Mouse (Mus musculus) urinary bladder, postnatal 14 days (tissue): ENCODE measurements around the gene Runx1.

Experiments used
- DNase-seq: peaks from one replicate; pipeline ENCODE4 v3.0.0; 2021; ENCODE audit warnings: low spot score

Runx1 gene

DNA sequence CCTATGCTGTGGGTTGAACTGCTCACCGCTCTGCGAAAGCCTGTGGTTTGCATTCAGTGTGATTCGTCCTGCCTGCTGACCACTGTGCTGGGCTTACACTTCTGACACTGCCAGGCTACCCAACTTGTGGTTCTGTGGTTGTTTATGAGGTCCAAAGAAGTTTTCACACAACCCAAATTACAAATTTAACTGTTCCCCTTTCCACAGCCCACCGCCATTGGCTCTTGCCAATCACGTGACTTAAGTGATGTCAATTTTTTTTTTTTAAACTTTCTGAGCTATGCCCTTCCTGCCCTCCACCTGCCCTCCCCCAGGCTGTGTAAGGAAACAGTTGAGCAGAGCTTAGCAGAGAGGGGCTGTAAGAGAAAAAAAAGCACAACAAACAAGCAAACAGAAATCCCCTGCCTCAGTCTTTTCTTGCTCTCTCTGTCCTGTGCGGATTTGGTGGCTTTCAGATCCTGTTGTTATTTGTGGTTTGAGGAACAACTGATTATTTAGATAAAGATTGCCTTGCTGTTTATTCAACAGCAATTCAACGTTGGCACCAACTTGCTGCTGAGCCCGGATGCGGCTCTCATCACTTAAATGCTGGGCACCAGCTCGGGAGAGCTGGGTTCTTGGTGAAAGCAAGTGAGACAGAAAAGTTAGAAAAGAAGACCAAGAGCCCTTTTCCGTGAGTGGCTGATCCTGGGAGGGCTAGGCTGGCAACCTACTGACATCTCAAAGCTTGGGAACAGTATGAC is at the start of gene Runx1:
Gene Runx1 (minus strand): TSS at position 242 of the 743 bp plus-strand sequence.
- no peak for DNase-seq

DNA sequence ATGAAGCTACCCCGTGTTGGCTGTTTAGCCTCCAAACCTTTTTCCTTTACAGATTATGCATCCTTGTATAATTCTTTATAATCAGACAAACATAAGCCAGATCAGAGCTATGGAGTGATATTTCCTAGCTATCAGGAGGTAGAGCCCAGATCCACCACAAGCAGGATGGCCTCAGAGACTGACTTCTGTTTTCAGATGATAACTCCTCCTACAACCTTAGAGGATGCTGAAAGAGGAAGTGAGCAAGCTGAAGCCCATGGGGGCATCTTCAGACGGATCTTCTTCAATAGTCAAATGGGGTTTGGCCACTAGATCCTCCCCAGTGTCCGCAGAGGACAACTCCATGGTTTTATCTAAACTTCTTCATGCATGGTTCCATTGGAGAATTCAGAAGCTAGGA is 48.1 kb upstream of the Runx1 start:
- no peak for DNase-seq

DNA sequence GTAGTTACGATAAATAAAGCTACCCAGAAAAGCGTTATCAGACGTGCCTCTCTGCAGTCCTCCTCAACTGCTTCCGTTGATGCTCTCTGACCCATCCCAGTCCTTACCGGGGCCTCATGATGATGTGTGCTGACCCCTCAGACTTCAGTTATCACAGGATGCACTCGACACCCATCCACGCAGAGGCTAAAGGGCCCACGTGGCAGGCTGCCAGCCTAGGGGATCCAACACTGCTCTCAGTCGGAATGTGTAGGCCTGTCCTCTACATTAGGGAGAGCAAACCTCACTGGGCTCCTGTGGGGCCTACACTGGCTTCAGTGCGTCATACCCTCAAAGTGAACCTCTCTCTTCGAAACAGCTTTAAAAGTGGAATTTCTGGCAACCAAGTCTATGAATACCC is 45.8 kb upstream of the Runx1 start:
- no peak for DNase-seq

DNA sequence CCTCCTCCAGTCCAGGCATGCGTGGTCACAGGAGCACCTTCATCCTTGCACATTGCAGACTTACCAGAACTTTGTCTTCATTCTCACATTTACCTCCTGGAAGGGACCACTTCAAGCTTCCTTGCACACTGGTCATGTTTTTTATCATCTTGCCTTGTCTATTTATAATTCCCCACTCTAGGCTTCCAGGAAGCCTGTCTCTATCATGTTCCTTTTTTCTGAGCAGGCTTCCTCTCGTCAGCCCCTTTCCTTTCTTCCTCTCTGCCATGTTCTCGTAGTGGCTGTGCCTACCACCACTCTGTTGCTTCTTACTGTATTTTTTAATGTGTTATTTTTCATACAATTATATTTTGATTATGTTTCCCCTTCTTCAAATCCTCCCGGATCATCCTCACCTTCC is 42.6 kb upstream of the Runx1 start:
- no peak for DNase-seq

DNA sequence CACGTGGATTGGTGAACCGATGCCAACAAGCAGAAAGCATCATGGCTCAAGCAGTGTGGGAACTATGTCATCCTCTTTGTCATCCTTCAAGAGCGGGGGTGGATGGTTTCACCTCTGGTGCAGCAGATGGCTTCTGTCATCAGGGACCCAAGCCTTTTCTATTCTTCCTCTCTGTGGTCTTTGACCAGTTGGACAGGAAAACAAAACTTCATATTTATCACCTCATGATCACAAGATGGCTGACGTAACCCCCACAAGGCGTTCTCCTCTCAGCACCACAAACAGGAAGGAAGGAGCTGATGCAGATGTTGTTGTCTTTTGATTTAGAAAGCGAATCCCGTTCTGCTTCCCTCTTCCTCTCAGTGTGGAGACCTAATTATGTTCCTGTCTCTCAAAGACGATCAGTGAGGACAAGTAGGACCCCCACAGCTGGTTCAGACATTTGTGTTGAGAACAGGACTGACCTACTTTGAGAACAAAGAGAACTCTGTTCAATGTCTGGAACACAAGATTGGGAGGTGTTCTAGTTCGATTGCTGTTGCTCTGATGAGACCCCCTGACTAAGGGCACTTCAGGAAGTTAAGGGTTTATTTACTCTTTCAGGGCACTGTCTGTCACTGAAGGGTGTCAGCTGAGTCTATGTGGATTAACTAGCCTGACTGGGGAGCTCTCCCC is 41.4 kb upstream of the Runx1 start:
- no peak for DNase-seq

DNA sequence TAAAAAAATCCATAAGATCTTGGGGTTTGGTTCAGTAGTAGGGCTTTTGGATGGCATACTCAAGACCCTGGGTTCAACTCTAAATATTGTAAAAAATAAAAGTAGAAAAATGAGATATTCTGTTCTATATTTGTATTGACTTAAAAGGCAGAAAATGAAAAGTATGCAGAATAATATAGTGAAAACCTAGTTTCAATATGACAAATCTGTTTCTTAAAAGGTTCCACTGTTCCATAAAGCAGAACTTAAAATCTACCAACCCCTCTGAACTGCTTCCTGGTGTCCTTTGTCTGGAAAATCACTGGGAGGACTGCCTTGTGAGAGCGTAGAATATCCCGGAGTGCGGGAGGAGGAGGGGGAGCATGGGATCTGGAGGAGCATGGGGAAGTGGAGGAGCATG is 39.4 kb upstream of the Runx1 start:
- no peak for DNase-seq

DNA sequence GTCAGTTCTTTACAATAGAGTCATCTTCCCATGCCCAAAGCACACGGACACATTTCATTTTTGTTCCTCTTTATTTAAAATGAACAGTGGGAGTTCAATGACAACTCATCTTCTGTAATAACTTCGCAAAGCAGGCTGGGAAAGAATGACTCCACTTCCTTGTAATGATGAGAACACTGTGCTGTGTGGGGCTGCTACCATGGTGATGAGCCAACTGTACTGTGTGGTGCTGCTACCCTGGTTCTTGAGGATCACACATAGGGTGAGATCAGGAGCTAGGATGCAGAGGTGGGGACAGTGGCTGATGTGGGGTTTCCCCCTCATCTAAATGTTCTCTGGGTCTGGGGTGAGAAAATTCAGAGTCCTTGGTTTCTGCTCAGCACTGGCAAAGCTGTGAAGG is 38.2 kb upstream of the Runx1 start:
- DNase-seq = no peak

DNA sequence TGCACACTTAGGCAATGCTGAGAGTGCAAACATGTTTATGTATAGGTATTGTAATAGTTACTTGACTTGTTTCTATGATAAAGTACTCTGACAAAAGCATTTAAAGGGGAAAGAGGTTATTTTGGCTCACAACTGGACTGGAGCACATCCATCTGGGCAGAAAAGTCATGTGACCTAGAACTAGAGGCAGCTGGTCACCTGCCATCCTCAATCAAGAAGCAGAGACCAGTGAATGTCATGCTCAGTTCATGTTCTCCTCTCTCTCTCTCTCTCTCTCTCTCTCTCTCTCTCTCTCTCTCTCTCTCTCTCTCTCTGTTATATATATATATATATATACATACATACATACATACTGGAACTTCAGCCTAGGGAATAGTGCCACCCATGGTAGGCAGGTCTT is 37.2 kb upstream of the Runx1 start:
- DNase-seq = no peak

DNA sequence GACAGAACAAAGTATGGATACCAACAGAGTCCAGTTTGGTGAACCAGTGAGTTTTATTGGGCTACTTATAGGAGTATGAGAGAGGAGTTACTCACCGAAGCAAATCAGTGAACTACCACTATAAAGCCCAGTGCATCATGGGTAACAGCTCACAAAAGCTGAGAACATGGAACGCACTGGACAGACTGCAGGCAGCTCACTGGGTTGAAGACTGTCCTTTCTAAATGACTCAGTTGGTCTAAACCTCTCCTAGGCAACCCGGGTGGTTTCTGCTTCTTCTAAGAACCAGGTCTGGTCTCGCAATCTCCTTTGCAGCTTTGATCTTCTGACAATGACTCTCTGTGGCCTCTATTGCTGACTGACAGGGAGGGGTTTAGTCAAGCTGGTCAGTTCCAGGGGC is 36.5 kb upstream of the Runx1 start:
- no peak for DNase-seq

DNA sequence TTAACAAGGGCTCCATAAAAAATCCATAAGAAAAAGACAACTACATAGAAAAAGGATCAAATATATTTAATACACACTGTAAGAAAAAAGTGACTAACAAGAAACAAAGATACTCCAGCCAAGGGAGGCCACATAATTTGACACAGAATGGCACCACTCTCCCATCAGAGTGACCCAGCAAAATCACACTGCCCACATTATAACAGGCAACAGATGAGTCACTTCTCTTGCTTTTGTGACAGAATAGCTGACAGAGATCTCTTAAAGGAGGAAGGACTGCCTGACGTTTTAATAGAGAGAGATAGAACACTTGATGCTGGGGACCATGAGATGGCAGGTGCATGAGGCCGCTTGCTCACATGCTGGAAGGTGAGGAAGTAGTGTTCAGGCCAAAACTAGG is 35.6 kb upstream of the Runx1 start:
- no peak for DNase-seq

DNA sequence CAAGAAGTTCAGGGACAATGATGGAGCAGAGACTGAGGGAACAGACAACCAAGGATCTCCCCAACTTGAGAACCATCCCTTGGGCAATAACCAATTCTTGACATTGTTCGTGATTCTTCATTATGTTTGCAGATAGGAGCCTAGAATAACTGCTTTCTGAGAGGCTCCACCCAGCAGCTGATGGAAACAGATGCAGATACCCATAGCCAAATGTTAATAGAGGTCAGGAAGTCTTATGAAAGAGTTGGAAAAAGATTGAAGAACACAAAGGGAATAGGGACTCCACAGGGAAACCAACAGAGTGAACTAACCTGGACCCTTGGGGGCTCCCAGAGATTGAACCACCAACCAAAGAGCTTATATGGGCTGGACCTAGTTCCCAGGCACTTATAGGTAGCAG is 34.7 kb upstream of the Runx1 start:
- DNase-seq = no peak

DNA sequence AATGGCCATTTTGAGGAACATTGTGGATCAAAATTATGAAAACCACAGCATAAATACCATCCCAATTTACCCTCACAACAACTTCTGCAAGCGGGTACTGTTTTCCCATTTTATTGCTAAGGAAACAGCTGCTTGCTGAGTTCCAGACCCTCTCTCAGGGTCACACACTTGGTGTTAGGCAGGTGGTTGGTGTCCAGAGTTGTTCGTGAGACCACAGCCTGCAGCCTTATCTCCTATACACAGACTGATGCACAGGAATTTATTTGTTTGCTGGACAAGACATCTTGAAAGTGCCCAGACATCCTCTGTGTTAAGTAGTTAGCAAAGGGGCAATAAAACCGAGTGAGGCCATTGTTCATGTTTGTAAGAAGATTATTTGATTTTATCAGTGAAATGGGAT is 30.8 kb upstream of the Runx1 start:
- DNase-seq = no peak

DNA sequence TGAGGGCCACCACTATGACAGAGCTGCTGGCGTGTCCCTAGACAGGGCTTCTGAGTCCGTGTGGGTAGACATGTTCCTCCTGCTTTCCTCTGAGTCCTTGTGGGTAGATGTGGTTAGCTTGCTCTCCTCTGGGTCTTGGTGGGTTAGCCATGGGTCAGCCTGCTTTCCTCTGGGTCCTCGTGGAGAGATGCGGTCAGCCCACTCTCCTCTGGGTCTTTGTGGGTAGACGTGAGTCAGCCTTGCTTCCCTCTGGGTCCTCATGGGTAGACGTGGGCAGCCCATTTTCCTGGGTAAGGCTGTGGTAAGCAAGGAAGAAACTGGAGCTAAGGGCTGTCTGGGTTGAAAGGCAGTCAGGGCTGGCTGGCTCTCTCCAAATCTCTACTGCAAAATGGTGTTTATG is 26.3 kb upstream of the Runx1 start:
- no peak for DNase-seq

DNA sequence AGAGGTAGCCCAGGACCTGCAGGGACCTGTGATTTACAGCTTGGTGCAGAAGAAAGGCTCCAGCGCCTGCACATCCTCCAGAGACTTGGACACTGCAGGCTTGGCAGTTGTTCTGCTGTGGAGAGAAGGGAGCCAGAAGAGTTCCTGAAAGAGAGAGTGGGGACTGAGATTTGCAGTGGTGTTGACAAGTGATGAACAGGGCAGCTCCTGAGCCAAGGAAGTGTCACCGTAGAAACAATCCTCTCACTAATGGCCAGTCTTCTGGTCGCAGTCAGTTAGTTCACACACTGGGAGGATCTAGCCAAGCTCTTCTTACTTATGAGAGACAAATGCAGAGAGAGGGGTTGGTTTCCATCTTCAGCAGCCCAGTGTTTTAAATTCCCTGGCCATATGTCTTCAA is 24.5 kb upstream of the Runx1 start:
- no peak for DNase-seq

DNA sequence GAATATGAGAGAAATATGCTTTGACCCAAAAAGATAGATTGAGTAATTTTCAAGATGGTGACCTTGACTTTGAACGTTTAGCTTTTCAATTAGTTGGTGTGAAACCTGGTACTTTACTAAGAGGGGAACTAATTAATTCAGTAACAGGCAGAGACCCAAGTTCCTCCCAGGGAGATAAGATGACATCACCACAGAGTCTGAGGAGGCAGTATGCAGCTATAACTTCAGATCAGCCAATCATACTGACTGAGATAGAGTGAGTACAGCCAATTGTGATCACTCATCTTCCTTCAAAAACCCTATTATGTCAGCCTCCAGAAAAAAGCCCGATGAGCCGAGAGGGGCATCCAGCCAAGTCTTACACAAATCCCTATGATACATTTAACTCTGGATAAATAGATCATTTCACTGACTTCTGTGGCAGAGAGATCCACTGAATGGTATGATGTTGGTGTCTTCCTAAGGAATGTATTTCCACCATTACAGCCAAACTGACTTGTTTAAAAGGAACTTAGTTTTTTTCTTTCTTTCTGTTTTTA is 21.9 kb upstream of the Runx1 start:
- no peak for DNase-seq

DNA sequence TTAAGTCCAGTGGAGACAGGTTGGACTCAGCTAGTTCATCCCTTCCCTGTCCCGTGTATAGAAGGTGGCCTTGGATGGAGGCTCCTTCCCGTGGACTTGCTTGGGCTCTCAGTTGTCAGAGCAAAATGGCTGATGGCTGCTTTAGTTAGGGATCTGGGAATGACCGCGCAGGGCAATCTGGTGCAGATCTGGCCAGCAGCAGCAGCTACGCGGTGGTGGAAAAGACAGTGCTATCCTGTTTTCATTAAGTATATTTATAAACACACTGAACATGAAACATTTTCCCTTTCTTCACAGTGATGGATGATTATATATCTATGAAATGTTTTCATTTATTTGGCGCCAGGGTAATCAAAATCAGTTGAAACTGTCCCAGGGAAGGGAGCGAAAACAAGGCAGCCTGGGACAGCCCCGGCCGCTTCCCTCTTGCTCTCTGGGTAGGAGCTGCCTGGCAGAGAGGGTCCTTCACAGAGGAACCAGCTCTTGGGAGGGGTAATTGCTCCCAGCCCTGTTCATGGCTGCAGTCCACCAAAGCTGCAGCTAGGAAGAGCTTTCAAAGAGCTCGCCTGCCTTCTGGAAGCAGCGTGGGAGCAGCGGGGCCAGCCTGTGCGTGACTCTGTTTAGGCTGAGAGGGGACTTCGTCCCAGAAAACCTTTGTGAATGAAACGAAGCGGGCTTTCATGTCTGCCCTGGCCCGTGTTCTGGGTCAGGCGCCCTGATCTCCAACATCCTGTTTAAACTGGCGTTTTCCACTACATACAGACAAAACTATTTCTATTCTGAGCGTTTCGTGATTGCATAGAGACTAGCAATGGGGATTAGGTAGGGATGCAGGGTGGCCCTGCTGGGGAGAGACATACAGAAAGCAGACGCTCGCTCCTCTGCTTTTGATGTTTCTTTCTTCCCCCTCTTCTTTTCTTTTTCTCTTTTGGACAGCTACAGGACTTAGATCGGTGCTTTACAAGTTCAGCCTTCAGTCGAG is 19.6 kb upstream of the Runx1 start:
- no peak for DNase-seq

DNA sequence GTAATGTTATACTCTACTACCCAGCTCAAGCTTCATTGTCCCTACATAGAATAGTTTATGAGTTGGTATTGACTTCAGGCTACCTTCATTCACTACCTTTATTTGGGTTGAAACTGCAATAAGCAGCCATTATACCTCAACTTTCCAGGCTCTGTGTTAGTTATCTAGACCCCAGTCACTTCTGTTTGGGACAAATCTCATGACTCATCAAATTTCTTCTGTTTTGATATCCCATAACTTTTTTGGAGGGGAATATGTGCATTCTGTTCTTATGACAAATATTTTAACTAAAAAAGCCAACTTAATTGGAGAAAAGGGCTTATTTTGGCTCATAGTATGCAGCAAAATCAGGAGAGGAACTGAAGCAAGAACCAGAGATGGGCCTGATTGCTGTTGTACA is 12.8 kb upstream of the Runx1 start:
- DNase-seq = no peak

DNA sequence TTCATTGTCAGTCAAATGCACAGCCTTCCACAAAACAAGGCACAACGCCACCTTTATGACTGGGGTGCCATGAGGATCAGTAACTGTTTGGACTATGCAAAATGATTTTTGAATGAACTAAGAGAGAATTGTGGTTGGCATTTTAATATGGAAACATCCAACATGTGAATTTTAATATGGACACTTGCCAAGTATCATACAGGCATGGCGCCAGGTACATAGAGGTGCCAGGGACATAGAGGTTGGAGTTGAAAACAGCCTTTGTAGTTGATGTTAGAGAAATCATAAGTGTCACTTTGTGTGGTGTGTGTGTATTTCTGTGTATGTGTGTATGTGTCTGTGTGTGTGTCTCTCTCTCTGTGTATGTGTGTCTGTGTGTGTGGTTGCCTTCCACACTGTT is 5.4 kb upstream of the Runx1 start:
- no peak for DNase-seq

DNA sequence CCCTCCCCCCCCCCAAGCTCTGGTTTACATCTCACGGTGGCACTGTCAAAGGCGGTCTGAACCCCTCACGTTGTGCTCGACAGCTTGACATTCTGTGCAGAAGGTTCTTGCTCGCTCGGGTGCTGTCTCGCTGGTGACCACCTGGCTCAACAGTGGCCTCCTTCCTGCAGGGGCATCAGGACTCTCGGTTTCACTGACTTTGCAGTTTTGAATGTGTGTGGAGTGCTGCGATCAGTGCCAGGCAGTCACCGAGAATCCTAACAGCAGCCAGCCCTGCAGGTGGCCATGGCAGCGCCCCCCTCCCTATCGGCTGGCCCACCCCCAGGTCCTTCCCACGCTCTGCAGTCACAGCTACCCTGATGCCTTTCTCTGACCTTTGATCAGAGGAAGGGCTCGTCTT is 4.5 kb upstream of the Runx1 start:
- no peak for DNase-seq

DNA sequence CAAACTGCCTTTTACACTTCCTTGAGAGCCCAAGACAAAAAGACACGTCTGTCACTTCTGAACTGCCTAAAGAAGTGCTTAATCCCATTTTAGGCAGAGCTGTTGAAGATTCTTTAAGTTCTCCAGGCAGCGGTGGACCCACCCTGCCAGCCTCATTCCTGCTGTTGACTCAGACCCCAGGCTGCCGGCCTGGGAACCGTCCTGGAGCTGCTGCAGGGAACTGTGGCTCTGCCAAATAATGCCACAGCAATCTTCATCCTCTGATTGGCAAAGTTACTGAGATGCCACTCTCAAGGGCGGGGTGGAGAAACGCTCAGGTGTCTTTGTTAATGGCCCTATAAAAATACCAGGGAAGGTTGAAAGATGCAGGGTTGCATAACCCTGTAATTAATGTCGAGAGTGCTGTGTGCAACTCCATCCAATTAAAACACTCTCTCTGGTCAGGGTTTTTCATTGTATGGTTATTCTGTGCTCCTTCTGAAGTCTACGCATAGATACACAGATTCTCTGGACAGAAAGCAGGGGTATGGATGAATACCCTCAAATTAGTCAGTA is 2.4 kb upstream of the Runx1 start:
- no peak for DNase-seq

DNA sequence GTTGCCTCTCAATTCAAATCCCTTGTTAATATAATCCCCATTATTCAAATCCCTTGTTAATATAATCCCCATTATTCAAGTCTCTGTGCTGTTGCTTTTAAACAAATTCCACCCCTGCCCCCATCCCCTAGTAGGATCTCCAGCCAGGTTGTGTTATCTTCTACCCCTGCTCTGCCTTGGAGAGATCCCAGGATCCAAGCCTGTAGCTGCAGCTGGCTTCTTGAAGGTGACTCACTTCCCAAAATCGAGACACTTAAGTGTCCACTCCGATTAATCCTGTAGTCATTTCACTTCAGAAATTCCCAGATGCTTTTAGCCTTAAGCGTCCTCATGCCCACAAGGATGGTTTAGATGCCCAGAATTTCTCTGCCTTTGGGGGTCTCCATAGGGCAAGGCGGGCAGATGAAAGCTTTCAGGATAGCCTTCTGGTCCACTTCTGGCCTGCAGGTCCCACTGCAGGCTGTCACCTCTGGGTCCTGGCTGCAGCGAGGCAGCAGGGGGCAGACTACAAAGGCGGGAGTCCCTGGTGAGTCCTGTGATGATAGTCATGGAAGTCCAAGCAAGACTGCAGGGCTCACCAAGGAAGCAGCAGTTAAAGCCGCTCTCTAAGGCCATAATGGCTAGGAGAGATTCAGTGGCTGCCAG is 1.8 kb upstream of the Runx1 start:
- peak; percentile 17 for DNase-seq

DNA sequence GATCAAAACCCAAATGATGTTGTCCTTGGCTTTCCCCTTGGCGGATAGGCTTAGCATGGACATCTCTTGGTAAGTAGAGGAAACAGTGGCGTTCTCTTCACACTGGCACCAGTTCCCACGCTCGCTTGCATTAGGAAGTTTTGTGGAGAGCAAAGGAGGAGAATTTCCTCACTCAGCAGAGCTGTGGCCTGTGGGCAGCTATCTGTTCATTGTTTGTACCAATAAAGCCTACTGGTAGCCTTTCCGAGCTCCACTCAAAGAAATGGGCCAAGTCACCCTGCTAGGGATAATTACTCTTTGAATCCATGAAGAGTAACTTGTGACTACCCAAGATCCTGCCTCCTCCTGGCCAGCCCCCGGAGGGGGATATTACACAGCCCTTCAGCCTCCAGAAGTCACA is 734 bp upstream of the Runx1 start:
- DNase-seq = no peak
